Mouse (Mus musculus) inflammation-experienced regulatory T-cells, adult 6 months (primary cell): ENCODE measurements around the gene 2010111I01Rik. TPM values are rescaled to one million over a fixed set of nuclear protein-coding genes. Genes with fewer than 3 reads are reported as not detected.
A peak's percentile ranks its signal among the peaks of the same experiment; 100 is the strongest.
"Not testable (repeated sequence)": the region's sequence is repeated elsewhere in the genome, so short reads cannot be mapped to it uniquely, and the experiment has no call there.

Experiments
- ATAC-seq: one replicate; pipeline ENCODE4 v1.8.0; 2017
- polyA plus RNA-seq, 3 experiments: library from polyadenylated mRNA; unstranded; fragments of 100-300 nt; shearing (Covaris generic); gene quantifications; one replicate each; pipeline ENCODE4 v1.2.1; 2017

2010111I01Rik gene
- polyA plus RNA-seq, 3 experiments from 2014 or later = 191 to 238 (median 213) TPM

GRCm38 (mm10) chr13:63323286-63324075 lies 358.8 kb downstream of the 2010111I01Rik start:
- ATAC-seq = no peak

- ATAC-seq = no peak
Observed at GRCm38 (mm10) chr13:63324311-63324710, 359.6 kb downstream of the 2010111I01Rik start.

GRCm38 (mm10) chr13:63324978-63325848 lies 360.5 kb downstream of the 2010111I01Rik start:
- no peak for ATAC-seq

- ATAC-seq = no peak
Observed at GRCm38 (mm10) chr13:63326015-63326414, 361.3 kb downstream of the 2010111I01Rik start.

GRCm38 (mm10) chr13:63330236-63330860 lies 365.7 kb downstream of the 2010111I01Rik start:
- no peak for ATAC-seq

GRCm38 (mm10) chr13:63331379-63331778 lies 366.7 kb downstream of the 2010111I01Rik start:
- ATAC-seq = peak; percentile 59

- peak; percentile 82 for ATAC-seq
Observed at GRCm38 (mm10) chr13:63332576-63333300, 368.0 kb downstream of the 2010111I01Rik start.

GRCm38 (mm10) chr13:63335421-63336134 lies 370.9 kb downstream of the 2010111I01Rik start:
- peak; percentile 45 for ATAC-seq

- no peak for ATAC-seq
Observed at GRCm38 (mm10) chr13:63336335-63336734, 371.6 kb downstream of the 2010111I01Rik start.

- ATAC-seq = no peak
Observed at GRCm38 (mm10) chr13:63337239-63337960, 372.7 kb downstream of the 2010111I01Rik start.

GRCm38 (mm10) chr13:63339946-63340345 lies 375.3 kb downstream of the 2010111I01Rik start:
- ATAC-seq = no peak

GRCm38 (mm10) chr13:63342781-63343180 lies 378.1 kb downstream of the 2010111I01Rik start:
- no peak for ATAC-seq

GRCm38 (mm10) chr13:63344481-63344880 lies 379.8 kb downstream of the 2010111I01Rik start:
- ATAC-seq = no peak

GRCm38 (mm10) chr13:63345476-63346225 lies 381.0 kb downstream of the 2010111I01Rik start:
- ATAC-seq = no peak

- no peak for ATAC-seq
Observed at GRCm38 (mm10) chr13:63347639-63348038, 382.9 kb downstream of the 2010111I01Rik start.

- no peak for ATAC-seq
Observed at GRCm38 (mm10) chr13:63350076-63350475, 385.4 kb downstream of the 2010111I01Rik start.

GRCm38 (mm10) chr13:63353312-63353711 lies 388.6 kb downstream of the 2010111I01Rik start:
- ATAC-seq = not testable (repeated sequence)

GRCm38 (mm10) chr13:63356101-63356500 lies 391.4 kb downstream of the 2010111I01Rik start:
- ATAC-seq = no peak

GRCm38 (mm10) chr13:63356558-63356957 lies 391.9 kb downstream of the 2010111I01Rik start:
- ATAC-seq = peak; percentile 86

GRCm38 (mm10) chr13:63359393-63359792 lies 394.7 kb downstream of the 2010111I01Rik start:
- ATAC-seq = no peak
